Mouse (Mus musculus) MEL (cell line): ENCODE results near the gene Gm20388. TPM values are rescaled to one million over a fixed set of nuclear protein-coding genes. Genes with fewer than 3 reads are reported as not detected.
"Not testable (repeated sequence)": the region's sequence is repeated elsewhere in the genome, so short reads cannot be mapped to it uniquely, and the experiment has no call there.

Source experiments
- DNase-seq: peaks from one replicate; pipeline ENCODE4 v3.0.0; 2011; ENCODE audit warnings: low read depth, low spot score
- H3K27ac ChIP-seq: 2 replicates; pipeline ENCODE4 v1.5.1; 2012; ENCODE audit warnings: low read depth, mild to moderate bottlenecking, control low read depth, low read length, moderate library complexity; ENCODE audit not compliant: control insufficient read depth
- H3K27me3 ChIP-seq, 2 experiments: fragments of 150-350 bp in 1 of 2; sonication (generic) in 1 of 2; 2 replicates each; pipeline ENCODE4 v1.6.1; 2012; ENCODE audit warnings: low read length in 2 of 2, mild to moderate bottlenecking in 2 of 2, improper control_type of control experiment in 1 of 2, moderate library complexity in 1 of 2; ENCODE audit not compliant: insufficient read depth in 2 of 2, control insufficient read depth in 1 of 2
- H3K36me3 ChIP-seq, 2 experiments: 2 replicates each; pipeline ENCODE4 v1.6.1; 2012 to 2014; ENCODE audit warnings: low read length in 2 of 2, improper control_type of control experiment in 1 of 2, inconsistent platforms in 1 of 2, mild to moderate bottlenecking in 1 of 2; ENCODE audit not compliant: insufficient read depth in 2 of 2, control insufficient read depth in 1 of 2
- H3K4me1 ChIP-seq, 2 experiments: fragments of 150-350 bp in 1 of 2; sonication (generic) in 1 of 2; 2 replicates each; pipeline ENCODE4 v1.6.1; 2012; ENCODE audit warnings: low read length in 2 of 2, improper control_type of control experiment in 1 of 2, mild to moderate bottlenecking in 1 of 2; ENCODE audit not compliant: insufficient read depth in 2 of 2, control insufficient read depth in 1 of 2
- H3K4me3 ChIP-seq, 2 experiments: fragments of 150-350 bp in 1 of 2; sonication (generic) in 1 of 2; 2 replicates each; pipeline ENCODE4 v1.5.1; 2012; ENCODE audit warnings: low read depth in 2 of 2, low read length in 2 of 2, mild to moderate bottlenecking in 2 of 2, moderate library complexity in 2 of 2, control low read depth in 1 of 2, improper control_type of control experiment in 1 of 2; ENCODE audit not compliant: control insufficient read depth in 1 of 2, insufficient read depth in 1 of 2
- H3K79me2 ChIP-seq: 2 replicates; pipeline ENCODE4 v1.6.1; 2012; ENCODE audit warnings: mild to moderate bottlenecking, low read length, moderate library complexity; ENCODE audit not compliant: control insufficient read depth, poor library complexity, insufficient read depth
- H3K9ac ChIP-seq: 2 replicates; pipeline ENCODE4 v1.6.1; 2012; ENCODE audit warnings: low read depth, mild to moderate bottlenecking, control low read depth, low read length, moderate library complexity; ENCODE audit not compliant: control insufficient read depth, poor library complexity, severe bottlenecking
- H3K9me3 ChIP-seq: fragments of 150-350 bp; sonication (generic); replicated peaks from 2 replicates; pipeline ENCODE4 v1.6.1; 2012; ENCODE audit warnings: mild to moderate bottlenecking, low read length, improper control_type of control experiment, moderate library complexity; ENCODE audit not compliant: insufficient read depth
- E2F4 ChIP-seq: IDR thresholded peaks from 2 replicates; pipeline ENCODE4 v1.6.1; 2011; ENCODE audit warnings: low read depth, low read length, improper control_type of control experiment, borderline replicate concordance
- ELF1 ChIP-seq: IDR thresholded peaks from 2 replicates; pipeline ENCODE4 v1.6.1; 2014; ENCODE audit warnings: low read depth, mild to moderate bottlenecking, inconsistent platforms, low read length, improper control_type of control experiment, moderate library complexity
- GABPA ChIP-seq: IDR thresholded peaks from 2 replicates; pipeline ENCODE4 v1.6.1; 2012; ENCODE audit warnings: low read depth, mild to moderate bottlenecking, inconsistent platforms, low read length, improper control_type of control experiment, moderate library complexity
- MAX ChIP-seq: IDR thresholded peaks from 2 replicates; pipeline ENCODE4 v1.6.1; 2011; ENCODE audit warnings: low read length, improper control_type of control experiment
- MYB ChIP-seq: IDR thresholded peaks from 2 replicates; pipeline ENCODE4 v1.6.1; 2011; ENCODE audit warnings: mild to moderate bottlenecking, low read depth, low read length, improper control_type of control experiment
- MYC ChIP-seq: IDR thresholded peaks from 2 replicates; pipeline ENCODE4 v1.6.1; 2011; ENCODE audit warnings: low read depth, mild to moderate bottlenecking, low read length, improper control_type of control experiment, moderate library complexity
- NRF1 ChIP-seq: IDR thresholded peaks from 2 replicates; pipeline ENCODE4 v1.6.1; 2014; ENCODE audit warnings: low read depth, mild to moderate bottlenecking, inconsistent platforms, low read length, improper control_type of control experiment, moderate library complexity; ENCODE audit not compliant: poor library complexity, insufficient read depth, severe bottlenecking
- TAL1 ChIP-seq: IDR thresholded peaks from 2 replicates; pipeline ENCODE4 v1.6.1; 2012; ENCODE audit warnings: mild to moderate bottlenecking, inconsistent platforms, low read length, moderate library complexity, mixed read lengths
- TBP ChIP-seq: IDR thresholded peaks from 2 replicates; pipeline ENCODE4 v1.8.0; 2011; ENCODE audit warnings: low read depth, low read length, improper control_type of control experiment
- TCF12 ChIP-seq: IDR thresholded peaks from 2 replicates; pipeline ENCODE4 v1.6.1; 2014; ENCODE audit warnings: low read depth, mild to moderate bottlenecking, inconsistent platforms, low read length, improper control_type of control experiment, moderate library complexity
- UBTF ChIP-seq: IDR thresholded peaks from 2 replicates; pipeline ENCODE4 v1.6.1; 2012; ENCODE audit warnings: low read depth, mild to moderate bottlenecking, inconsistent platforms, low read length, improper control_type of control experiment, moderate library complexity, borderline replicate concordance; ENCODE audit not compliant: insufficient read depth
- USF2 ChIP-seq, 2 experiments: IDR thresholded peaks; 2 replicates each; pipeline ENCODE4 v1.6.1; 2011 to 2012; ENCODE audit warnings: improper control_type of control experiment in 2 of 2, low read length in 2 of 2, borderline replicate concordance in 1 of 2, inconsistent platforms in 1 of 2, low read depth in 1 of 2, mild to moderate bottlenecking in 1 of 2; ENCODE audit not compliant: insufficient read depth in 1 of 2
- polyA plus RNA-seq, 2 experiments: library from polyadenylated mRNA; stranded (reverse) in 1 of 2; unstranded in 1 of 2; fragments of >175 nt in 1 of 2; fragments of >200 nt in 1 of 2; gene quantifications; 2 replicates each; pipeline versions ENCODE4 v1.2.1 to v1.2.4; 2012; ENCODE audit warnings: low replicate concordance in 2 of 2, low read depth in 1 of 2; ENCODE audit not compliant: insufficient read length in 2 of 2, insufficient read depth in 1 of 2, missing spikeins in 1 of 2
- total RNA-seq: library from RNA; depleted of rRNA; stranded (reverse); fragments of 300-350 nt; gene quantifications from 2 replicates; pipeline ENCODE4 v1.2.3, GENCODE M21; 2012

The Gm20388 gene
- total and polyA plus RNA-seq, 3 experiments: 11.1 to 17.8 TPM; not detected in 1

- H3K27me3 ChIP-seq: no peaks in the 10 kb centered on the region
- peaks cover 0 to 12% of the 10 kb centered on the region in 2 experiments; a peak in 3 of 4 replicates for H3K4me1 ChIP-seq
- H3K9ac ChIP-seq: peak overlapping the region; percentile 89; the same call in 1 of the 2 replicates
- peaks cover 46% of the 10 kb centered on the region for H3K79me2 ChIP-seq
- no peak for DNase-seq
- TF ChIP-seq USF2 (IDR thresholded peaks at IDR 0.05; ENCODE audit: borderline replicate concordance in 1 of 2, insufficient read depth in 1 of 2, low read depth in 1 of 2, low read length in 2 of 2) (no peak), NRF1 (no peak), UBTF (no peak), TBP (no peak), MYC (no peak), MYB (no peak), TAL1 (no peak), TCF12 (no peak), GABPA (no peak), E2F4 (no peak), MAX (no peak)
- no peaks in the 10 kb centered on the region for H3K9me3 ChIP-seq
- H3K27ac ChIP-seq: no peak overlapping the region
- peaks cover 0 to 25% of the 10 kb centered on the region in 2 experiments; a peak in 2 of 4 replicates for H3K36me3 ChIP-seq
- peak overlapping the region in 1 of 2 experiments; percentile 84; a peak in 1 of 4 replicates for H3K4me3 ChIP-seq
These were observed 3133.3 kb downstream of the Gm20388 start for GRCm38 (mm10) chr8:123043941-123044340.

- Histone ChIP-seq H3K36me3 (peaks cover 0 to 16% of the 10 kb centered on the region in 2 experiments; a peak in 2 of 4 replicates), H3K79me2 (peaks cover 37% of the 10 kb centered on the region)
- H3K27me3 ChIP-seq, DNase-seq, H3K9ac ChIP-seq, H3K4me1 ChIP-seq, H3K27ac ChIP-seq, H3K9me3 ChIP-seq, H3K4me3 ChIP-seq: not testable (repeated sequence)
These were observed 3134.2 kb downstream of the Gm20388 start for GRCm38 (mm10) chr8:123044743-123045425.

DNA sequence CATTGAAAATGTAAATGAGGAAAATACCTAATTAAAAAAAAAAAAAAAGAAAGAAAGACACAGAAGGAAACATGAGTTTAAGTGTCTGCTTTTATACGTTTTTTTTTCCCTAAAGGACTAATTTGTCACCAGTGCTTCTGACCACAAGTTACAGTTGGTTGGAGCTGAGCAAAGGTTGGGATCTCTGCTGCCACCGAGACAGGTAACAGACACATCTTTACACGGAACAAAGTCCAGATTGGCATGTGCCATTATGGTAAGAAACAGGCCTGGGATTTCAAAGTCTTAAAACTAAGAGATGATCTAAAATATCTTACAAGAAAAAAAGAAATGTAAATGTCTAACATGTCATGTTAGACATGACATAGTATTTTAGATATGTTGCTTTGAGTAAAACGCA, 3136.1 kb downstream of the Gm20388 start:
- H3K27me3 ChIP-seq: no peaks in the 10 kb centered on the region
- TF ChIP-seq ELF1: no peak
- TF ChIP-seq, all 39 proteins: peak for 0
- H3K79me2 ChIP-seq: peaks cover 19% of the 10 kb centered on the region
- H3K9ac ChIP-seq: no peak overlapping the region
- no peak for DNase-seq
- no peaks in the 10 kb centered on the region; a peak in 1 of 4 replicates for H3K4me1 ChIP-seq
- no peak overlapping the region for H3K27ac ChIP-seq
- no peak overlapping the region for H3K4me3 ChIP-seq
- no peaks in the 10 kb centered on the region for H3K9me3 ChIP-seq
- peaks cover 0 to 9% of the 10 kb centered on the region in 2 experiments; a peak in 2 of 4 replicates for H3K36me3 ChIP-seq
